Comparison of ENCODE assay signal across 28 mouse cellular contexts in genomic region chr1:71004177-71004576, GRCm38 (mm10).
DNase-seq lines count a peak whose midpoint lies in the region; TF ChIP-seq lines count a peak whose summit lies in the region.
"Had no signal": no experiment of that assay in that cellular context is flagged by ENCODE, and none has a peak within 500 bp of the region (broad histone marks: within the 10 kb centered on the region; RNA-seq: fewer than 3 reads in every experiment).

No protein-coding gene starts in this region.

- no peaks in the 10 kb centered on the region for H3K27me3 ChIP-seq in C2C12 (ENCODE audit: control insufficient read depth, insufficient read depth, insufficient read length)
- no peaks in the 10 kb centered on the region for H3K27me3 ChIP-seq in splenic B cell, adult 2 months (ENCODE audit: control insufficient read depth, insufficient read depth, low read length, poor library complexity, severe bottlenecking)
- H3K27me3 ChIP-seq: forebrain, embryonic 13.5 days; heart, embryonic 13.5 days; kidney, embryonic 15.5 days; liver, embryonic 12.5 days; midbrain, embryonic 15.5 days; neural tube, embryonic 12.5 days had no signal

- H3ac ChIP-seq in C2C12 (ENCODE audit: control insufficient read depth, insufficient read length, low read depth), result no peak overlapping the region

- TF ChIP-seq CTCF in C2C12 (IDR thresholded peaks at IDR 0.05; ENCODE audit: control insufficient read depth, insufficient read depth, insufficient read length), result no peak
- no peak for TF ChIP-seq CTCF in embryonic fibroblast, embryonic 13.5 days (IDR thresholded peaks at IDR 0.05; ENCODE audit: borderline replicate concordance, insufficient read depth, low read length)

- H3K27ac ChIP-seq in embryonic fibroblast, embryonic 13.5 days (ENCODE audit: insufficient read depth, low read length), result peak overlapping the region; percentile 88; the same call in 1 of the 2 replicates
- H3K27ac ChIP-seq: forebrain, embryonic 13.5 days; gastrocnemius, adult 2 months; heart, embryonic 13.5 days; hindbrain, embryonic 10.5 days; kidney, embryonic 15.5 days; liver, embryonic 12.5 days; midbrain, embryonic 15.5 days; neural tube, embryonic 12.5 days had no signal

- no peaks in the 10 kb centered on the region for H3K36me3 ChIP-seq in C2C12 (ENCODE audit: control insufficient read depth, insufficient read depth)
- H3K36me3 ChIP-seq in splenic B cell, adult 2 months (ENCODE audit: control insufficient read depth, insufficient read depth, low read length, poor library complexity, severe bottlenecking), result no peaks in the 10 kb centered on the region
- H3K36me3 ChIP-seq: heart, embryonic 13.5 days; hindbrain, embryonic 10.5 days; kidney, embryonic 15.5 days; liver, embryonic 12.5 days; midbrain, embryonic 15.5 days; neural tube, embryonic 12.5 days had no signal

- no peak for TF ChIP-seq POLR2A in embryonic fibroblast, embryonic 13.5 days (IDR thresholded peaks at IDR 0.05; ENCODE audit: low read depth, low read length)

- peaks cover 9% of the 10 kb centered on the region for H3K4me1 ChIP-seq in embryonic fibroblast, embryonic 13.5 days (ENCODE audit: control insufficient read depth, insufficient read depth, low read length)
- H3K4me1 ChIP-seq: forebrain, embryonic 13.5 days; heart, embryonic 13.5 days; hindbrain, embryonic 10.5 days; kidney, embryonic 15.5 days; liver, embryonic 12.5 days; midbrain, embryonic 15.5 days; neural tube, embryonic 12.5 days had no signal

- H3K79me3 ChIP-seq in C2C12 (ENCODE audit: low read depth), result no peaks in the 10 kb centered on the region

- H3K4me3 ChIP-seq in C2C12 (ENCODE audit: insufficient read depth, poor library complexity, severe bottlenecking), result no peak overlapping the region
- no peak overlapping the region for H3K4me3 ChIP-seq in embryonic fibroblast, embryonic 13.5 days (ENCODE audit: insufficient read depth, low read length)
- H3K4me3 ChIP-seq: forebrain, embryonic 13.5 days; gastrocnemius, adult 2 months; heart, embryonic 13.5 days; hindbrain, embryonic 10.5 days; kidney, embryonic 15.5 days; liver, embryonic 12.5 days; midbrain, embryonic 15.5 days; neural tube, embryonic 12.5 days had no signal

- peak; percentile 67 for DNase-seq in 3134 (ENCODE audit: extremely low read depth, insufficient read length, low spot score)
- peak; percentile 8 for DNase-seq in splenic B cell, adult 2 months (ENCODE audit: low read depth, low spot score)
- no peak for DNase-seq in testis, postnatal 10 days (ENCODE audit: low spot score)
- no peak for DNase-seq in layer of hippocampus, postnatal 25 days (ENCODE audit: extremely low spot score in 1 of 2, low spot score in 1 of 2)
- no peak for DNase-seq in layer of hippocampus, adult 9-11 months
- DNase-seq: adrenal gland, postnatal 25 days; cerebellum, adult 11-12 months; cerebellum, postnatal 10 days; gastrocnemius, adult 2 months; heart, postnatal 10 days; kidney, adult 18-20 months; kidney, postnatal 25 days; layer of hippocampus, postnatal 36 days; left cerebral cortex, postnatal 4 days; liver, postnatal 0 days; lung, postnatal 4 days; right cerebral cortex, adult 18-20 months; spleen, adult 18-20 months; thymus, postnatal 25 days had no signal

- no peaks in the 10 kb centered on the region for H3K79me2 ChIP-seq in C2C12 (ENCODE audit: control insufficient read depth, insufficient read depth)

TF ChIP-seq in C2C12, 6 proteins besides CTCF, POLR2A, EP300 and RAD21:
- no peak for TF ChIP-seq MYOG (IDR thresholded peaks at IDR 0.05; ENCODE audit: control insufficient read depth, extremely low read depth, insufficient read length)
- peak; percentile 46 for TF ChIP-seq MYOD1 (IDR thresholded peaks at IDR 0.05; ENCODE audit: control insufficient read depth, insufficient read length, low read depth)
- TF ChIP-seq CEBPB (IDR thresholded peaks at IDR 0.05; ENCODE audit: low read depth), result no peak
- no peak for TF ChIP-seq MAX (IDR thresholded peaks at IDR 0.05)
- TF ChIP-seq FOSL1 (IDR thresholded peaks at IDR 0.05; ENCODE audit: insufficient read depth, low read length, poor library complexity, severe bottlenecking), result peak; percentile 88
- no peak for TF ChIP-seq USF1 (IDR thresholded peaks at IDR 0.05; ENCODE audit: low read depth)

Comparison
In these comparisons a context has a peak if more than half of its experiments do, and no peak if none do; other contexts are left out.
1. DNase-seq: peak in 3134 (single experiment) and splenic B cell, adult 2 months (single experiment); none in testis, postnatal 10 days (single experiment), layer of hippocampus, postnatal 25 days (0 of 2) and layer of hippocampus, adult 9-11 months (single experiment).